Mouse (Mus musculus): ENCODE data around the gene Gpa33. TPM values are rescaled to one million over a fixed set of nuclear protein-coding genes. Genes with fewer than 3 reads are reported as not detected.

Gene Gpa33
- polyA plus RNA-seq, 2 experiments, result 1.1 to 1.2 TPM

DNA sequence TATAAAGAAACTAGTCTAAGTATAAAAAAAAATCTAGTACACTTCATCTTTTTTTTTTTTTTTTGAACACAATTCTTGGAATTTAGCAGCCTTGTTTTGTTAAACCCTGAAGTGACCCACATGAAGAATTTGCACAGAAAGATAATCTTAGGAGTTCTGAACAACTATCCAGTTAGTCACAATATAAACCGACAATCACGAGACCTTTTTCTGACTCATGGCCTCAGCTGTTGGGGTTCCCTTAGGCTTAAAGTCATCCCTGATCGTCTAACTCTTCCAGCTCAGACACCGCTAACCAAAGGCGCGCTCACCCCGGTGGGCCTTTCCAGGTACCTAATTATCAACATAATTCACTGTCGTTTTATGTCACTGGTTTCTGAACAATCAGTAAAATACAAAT lies 6.3 kb upstream of the Gpa33 start:
- Histone ChIP-seq H3K36me3 (ENCODE audit: control insufficient read depth, insufficient read depth, low read length) (no peaks in the 10 kb centered on the region), H3K27ac (replicated peaks; ENCODE audit: low read depth, low read length) (no peak overlapping the region), H3K27me3 (ENCODE audit: control insufficient read depth, insufficient read depth, low read length) (no peaks in the 10 kb centered on the region), H3K9ac (ENCODE audit: low read depth, low read length, severe bottlenecking) (no peak overlapping the region), H3K4me1 (ENCODE audit: control insufficient read depth, insufficient read depth, low read length) (peaks cover 11% of the 10 kb centered on the region), H3K9me3 (ENCODE audit: control insufficient read depth, low read length) (no peaks in the 10 kb centered on the region), H3K4me3 (replicated peaks; ENCODE audit: low read length) (no peak overlapping the region), H3K4me2 (replicated peaks; ENCODE audit: low read depth, low read length, severe bottlenecking) (no peak overlapping the region)
- ATAC-seq (ENCODE audit: low FRiP score, low read depth) (no peak), DNase-seq (ENCODE audit: low spot score) (no peak)
- TF ChIP-seq POLR2A (IDR thresholded peaks at IDR 0.05; ENCODE audit: borderline replicate concordance, extremely low read depth, insufficient read depth, insufficient read length), result no peak
- 81% methylated on average over 8 of the region's 8 CpGs for WGBS

DNA sequence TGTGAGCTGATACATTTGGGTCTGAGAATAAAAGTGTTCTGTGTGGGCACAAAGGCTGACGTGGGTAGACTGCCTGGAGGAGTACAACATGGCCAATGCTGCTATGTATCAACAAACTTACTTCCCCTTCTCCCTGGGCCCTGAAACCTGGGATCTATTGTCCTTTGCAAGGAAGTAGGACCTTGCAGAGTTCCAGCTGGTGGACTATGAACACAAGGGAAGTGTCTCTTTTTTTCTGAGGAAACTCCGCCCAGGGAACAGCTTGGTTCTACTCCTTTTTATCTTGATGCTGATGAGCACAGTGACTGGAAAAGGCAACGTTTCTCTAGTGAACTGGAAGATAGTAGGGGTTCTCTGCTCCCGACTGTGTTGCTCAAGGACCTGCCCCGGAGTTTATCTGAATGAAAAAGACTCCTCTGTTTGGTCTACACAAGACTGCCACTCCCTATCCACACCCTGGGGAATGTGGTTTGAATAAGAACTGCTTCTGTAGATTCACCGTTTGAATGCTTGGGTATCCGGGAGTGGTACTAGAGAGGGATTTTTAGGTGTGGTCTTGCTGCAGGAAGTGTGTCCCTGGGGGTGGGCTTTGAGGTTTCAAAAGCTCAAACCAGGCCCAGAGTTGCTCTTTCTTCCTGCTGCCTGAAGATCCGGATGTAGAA lies 5.0 kb upstream of the Gpa33 start:
- Histone ChIP-seq H3K27ac (replicated peaks; ENCODE audit: low read depth, low read length) (no peak overlapping the region), H3K27me3 (ENCODE audit: control insufficient read depth, insufficient read depth, low read length) (no peaks in the 10 kb centered on the region), H3K9me3 (ENCODE audit: control insufficient read depth, low read length) (no peaks in the 10 kb centered on the region), H3K9ac (ENCODE audit: low read depth, low read length, severe bottlenecking) (no peak overlapping the region), H3K4me3 (replicated peaks; ENCODE audit: low read length) (no peak overlapping the region), H3K4me1 (ENCODE audit: control insufficient read depth, insufficient read depth, low read length) (peaks cover 11% of the 10 kb centered on the region), H3K4me2 (replicated peaks; ENCODE audit: low read depth, low read length, severe bottlenecking) (no peak overlapping the region), H3K36me3 (ENCODE audit: control insufficient read depth, insufficient read depth, low read length) (no peaks in the 10 kb centered on the region)
- ATAC-seq (ENCODE audit: low FRiP score, low read depth) (no peak), DNase-seq (ENCODE audit: low spot score) (no peak)
- TF ChIP-seq POLR2A (IDR thresholded peaks at IDR 0.05; ENCODE audit: borderline replicate concordance, extremely low read depth, insufficient read depth, insufficient read length), result no peak
- 77% methylated on average over 8 of the region's 8 CpGs for WGBS

DNA sequence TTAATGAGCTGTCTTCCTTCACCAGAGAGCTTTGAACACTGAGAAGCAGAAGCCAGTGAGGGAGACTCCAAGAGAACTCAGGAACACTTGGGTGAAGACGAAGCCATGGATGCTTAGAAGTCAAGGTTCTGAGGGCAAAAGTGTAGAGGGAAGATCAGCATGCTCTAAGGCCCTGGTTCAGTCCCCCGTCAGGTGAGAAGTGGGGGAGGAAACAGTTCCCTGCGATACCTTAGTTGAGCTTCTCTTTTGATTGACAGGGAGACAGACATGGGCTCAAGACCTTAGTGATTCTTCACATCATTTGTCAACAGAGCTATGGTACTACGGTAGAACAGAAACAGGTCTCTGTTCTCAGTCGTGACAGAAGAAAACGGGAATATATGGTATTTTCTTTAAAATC lies 3.7 kb upstream of the Gpa33 start:
- Histone ChIP-seq H3K9me3 (ENCODE audit: control insufficient read depth, low read length) (no peaks in the 10 kb centered on the region), H3K4me1 (ENCODE audit: control insufficient read depth, insufficient read depth, low read length) (peaks cover 13% of the 10 kb centered on the region), H3K9ac (ENCODE audit: low read depth, low read length, severe bottlenecking) (no peak overlapping the region), H3K36me3 (ENCODE audit: control insufficient read depth, insufficient read depth, low read length) (no peaks in the 10 kb centered on the region), H3K4me3 (replicated peaks; ENCODE audit: low read length) (no peak overlapping the region), H3K27ac (replicated peaks; ENCODE audit: low read depth, low read length) (no peak overlapping the region), H3K4me2 (replicated peaks; ENCODE audit: low read depth, low read length, severe bottlenecking) (no peak overlapping the region), H3K27me3 (ENCODE audit: control insufficient read depth, insufficient read depth, low read length) (no peaks in the 10 kb centered on the region)
- DNase-seq (ENCODE audit: low spot score), result no peak
- 92% methylated on average over 6 of the region's 6 CpGs for WGBS
- no peak for TF ChIP-seq POLR2A (IDR thresholded peaks at IDR 0.05; ENCODE audit: borderline replicate concordance, extremely low read depth, insufficient read depth, insufficient read length)
- ATAC-seq (ENCODE audit: low FRiP score, low read depth), result no peak

DNA sequence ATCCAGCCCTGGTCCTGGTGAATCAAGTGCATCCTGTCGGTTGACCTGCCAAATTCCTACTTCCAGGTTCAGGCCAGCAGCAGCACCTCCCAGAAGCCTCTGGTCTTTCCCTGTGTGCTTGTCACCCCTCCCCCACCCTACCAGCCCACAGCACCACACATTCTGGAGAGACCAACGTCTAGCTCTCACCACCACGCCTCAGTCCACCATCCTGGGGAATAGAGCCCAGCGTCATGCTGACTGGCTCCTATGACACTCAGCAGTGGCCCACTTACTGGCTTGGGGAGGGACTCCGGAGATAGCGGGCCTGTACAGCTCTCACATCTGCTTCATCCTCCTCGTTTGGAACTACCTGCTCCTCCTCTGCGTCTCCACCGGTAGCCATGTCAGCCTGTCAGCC lies 3.2 kb upstream of the Gpa33 start:
- no peak overlapping the region for H3K27ac ChIP-seq (replicated peaks; ENCODE audit: low read depth, low read length)
- no peaks in the 10 kb centered on the region for H3K9me3 ChIP-seq (ENCODE audit: control insufficient read depth, low read length)
- 54% methylated on average over 9 of the region's 9 CpGs for WGBS
- no peak for TF ChIP-seq POLR2A (IDR thresholded peaks at IDR 0.05; ENCODE audit: borderline replicate concordance, extremely low read depth, insufficient read depth, insufficient read length)
- no peaks in the 10 kb centered on the region for H3K36me3 ChIP-seq (ENCODE audit: control insufficient read depth, insufficient read depth, low read length)
- H3K4me1 ChIP-seq (ENCODE audit: control insufficient read depth, insufficient read depth, low read length), result peaks cover 18% of the 10 kb centered on the region
- no peak for DNase-seq (ENCODE audit: low spot score)
- H3K27me3 ChIP-seq (ENCODE audit: control insufficient read depth, insufficient read depth, low read length), result no peaks in the 10 kb centered on the region
- H3K4me2 ChIP-seq (replicated peaks; ENCODE audit: low read depth, low read length, severe bottlenecking), result no peak overlapping the region
- H3K9ac ChIP-seq (ENCODE audit: low read depth, low read length, severe bottlenecking), result no peak overlapping the region
- H3K4me3 ChIP-seq (replicated peaks; ENCODE audit: low read length), result 0 out of 2 replicates have a peak overlapping the region, but pooled peaks have one; percentile 4
- ATAC-seq (ENCODE audit: low FRiP score, low read depth), result peak; percentile 27; the same call in 1 of the 2 replicates

GRCm38 (mm10) chr1:166127719-166128118 lies 2.3 kb upstream of the Gpa33 start, which contains the start of gene Dusp27:
TSS of gene Dusp27 (minus strand) at chr1:166127922.
- Histone ChIP-seq H3K4me3 (replicated peaks; ENCODE audit: low read length) (peak within 1 kb of the TSS; percentile 5; the same call in 1 of the 2 replicates), H3K27ac (replicated peaks; ENCODE audit: low read depth, low read length) (peak within 1 kb of the TSS; percentile 30; the same call in 1 of the 2 replicates)
- ATAC-seq (ENCODE audit: low FRiP score, low read depth), result peak; percentile 54

More at GRCm38 (mm10) chr1:166127719-166128118, 2.3 kb upstream of the Gpa33 start, which contains the start of gene Dusp27:
- H3K36me3 ChIP-seq (ENCODE audit: control insufficient read depth, insufficient read depth, low read length), result no peaks in the 10 kb centered on the region
- peak within 1 kb of the TSS; percentile 16 for H3K4me2 ChIP-seq (replicated peaks; ENCODE audit: low read depth, low read length, severe bottlenecking)
- TF ChIP-seq POLR2A (IDR thresholded peaks at IDR 0.05; ENCODE audit: borderline replicate concordance, extremely low read depth, insufficient read depth, insufficient read length), result no peak
- H3K9me3 ChIP-seq (ENCODE audit: control insufficient read depth, low read length), result no peaks in the 10 kb centered on the region
- DNase-seq (ENCODE audit: low spot score), result peak; percentile 75
- 35% methylated on average over 4 of the region's 4 CpGs for WGBS
- no peaks in the 10 kb centered on the region for H3K27me3 ChIP-seq (ENCODE audit: control insufficient read depth, insufficient read depth, low read length)
- no peak within 1 kb of the TSS; the same call in 1 of the 2 replicates for H3K9ac ChIP-seq (ENCODE audit: low read depth, low read length, severe bottlenecking)
- peaks cover 23% of the 10 kb centered on the region for H3K4me1 ChIP-seq (ENCODE audit: control insufficient read depth, insufficient read depth, low read length)

Measured in limb, embryonic 14.5 days (tissue).